Mouse (Mus musculus) liver, embryonic 13.5 days (tissue): ENCODE measurements at regions not wholly inside any gene's neighbourhood (a gene's known extent, or its start where the extent isn't known, plus 50 kb on each side); places are given as distances from the start of the nearest gene placed in this dataset.

Experiments
- ATAC-seq: fragments of 200-750 bp; cut with Nextera tagmentation; 2 replicates; pipeline ENCODE4 v1.8.0; 2017; ENCODE audit warnings: low read depth, mild to moderate bottlenecking, moderate number of reproducible peaks, moderate library complexity
- DNase-seq: peaks from one replicate; pipeline ENCODE4 v3.0.0; 2022
- H3K27ac ChIP-seq: fragments of 300-500 bp; sonication (generic); 2 replicates; pipeline ENCODE4 v1.5.1; 2015; ENCODE audit warnings: moderate library complexity, mild to moderate bottlenecking, inconsistent platforms
- H3K27me3 ChIP-seq: fragments of 300-500 bp; sonication (generic); 2 replicates; pipeline ENCODE4 v1.6.1; 2015; ENCODE audit warnings: mild to moderate bottlenecking, inconsistent platforms
- H3K36me3 ChIP-seq: fragments of 300-500 bp; sonication (generic); 2 replicates; pipeline ENCODE4 v1.6.1; 2015; ENCODE audit warnings: mild to moderate bottlenecking, inconsistent platforms
- H3K4me1 ChIP-seq: fragments of 300-500 bp; sonication (generic); replicated peaks from 2 replicates; pipeline ENCODE4 v1.6.1; 2015; ENCODE audit warnings: inconsistent platforms
- H3K4me2 ChIP-seq: fragments of 300-500 bp; sonication (generic); 2 replicates; pipeline ENCODE4 v1.6.1; 2015; ENCODE audit warnings: inconsistent platforms, mild to moderate bottlenecking, moderate library complexity
- H3K4me3 ChIP-seq: fragments of 300-500 bp; sonication (generic); replicated peaks from 2 replicates; pipeline ENCODE4 v1.5.1; 2015; ENCODE audit warnings: mild to moderate bottlenecking, inconsistent platforms
- H3K9ac ChIP-seq: fragments of 300-500 bp; sonication (generic); 2 replicates; pipeline ENCODE4 v1.6.1; 2015; ENCODE audit warnings: mild to moderate bottlenecking, inconsistent platforms
- H3K9me3 ChIP-seq: fragments of 300-500 bp; sonication (generic); replicated peaks from 2 replicates; pipeline ENCODE4 v1.6.1; 2016; ENCODE audit warnings: inconsistent platforms
- WGBS: fragments of 180-500 bp; shearing (Covaris S2); methylation state at CpG from one replicate; pipeline ENCODE4 v1.1.7; 2015; ENCODE audit not compliant: insufficient replicate concordance; 5-methylcytosine and 5-hydroxymethylcytosine counted together

DNA sequence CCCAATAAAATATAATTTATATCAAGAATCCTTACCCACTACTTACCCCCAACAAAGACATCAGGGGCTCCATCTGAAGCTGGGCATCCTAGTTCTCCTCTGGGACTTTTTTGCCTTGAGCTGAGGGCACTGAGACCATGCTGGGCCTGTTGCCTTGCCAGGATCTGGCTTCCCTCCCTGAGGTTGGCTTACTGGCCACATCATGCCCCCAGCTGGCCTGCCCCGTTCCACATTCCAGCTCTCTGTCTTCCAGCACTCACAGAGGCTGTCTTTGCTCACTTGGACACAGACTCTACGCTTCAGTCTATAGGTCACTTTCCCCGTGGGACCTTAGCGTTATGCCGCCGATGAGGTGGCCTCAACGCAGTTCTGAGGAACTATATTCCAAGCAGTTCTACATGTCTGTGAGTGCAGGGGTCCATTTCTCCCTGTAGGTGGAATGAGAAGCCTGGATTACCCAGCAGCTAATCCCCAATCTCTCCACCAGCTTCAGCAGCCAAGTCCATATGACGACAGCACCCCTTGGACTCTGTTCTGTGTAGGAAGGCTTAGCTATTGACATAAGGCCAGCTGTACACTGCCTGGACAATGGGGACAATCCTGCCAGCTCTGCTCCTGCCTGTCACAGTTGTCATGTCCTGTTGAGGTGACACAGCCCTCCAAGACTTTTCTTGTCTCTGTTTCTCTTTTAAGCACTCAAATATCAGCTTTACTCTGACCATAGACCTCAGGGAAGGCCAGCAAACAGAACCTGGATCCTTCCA lies 341.5 kb downstream of the Gadd45g start:
- DNase-seq (no peak), ATAC-seq (peak; percentile 74)
- WGBS, result 62% methylated on average over 8 of the region's 8 CpGs
- Histone ChIP-seq H3K27me3 (no peaks in the 10 kb centered on the region), H3K9ac (no peak overlapping the region), H3K36me3 (no peaks in the 10 kb centered on the region), H3K4me2 (no peak overlapping the region), H3K9me3 (no peaks in the 10 kb centered on the region), H3K4me3 (no peak overlapping the region), H3K27ac (no peak overlapping the region), H3K4me1 (peaks cover 4% of the 10 kb centered on the region; the same call in 1 of the 2 replicates)

DNA sequence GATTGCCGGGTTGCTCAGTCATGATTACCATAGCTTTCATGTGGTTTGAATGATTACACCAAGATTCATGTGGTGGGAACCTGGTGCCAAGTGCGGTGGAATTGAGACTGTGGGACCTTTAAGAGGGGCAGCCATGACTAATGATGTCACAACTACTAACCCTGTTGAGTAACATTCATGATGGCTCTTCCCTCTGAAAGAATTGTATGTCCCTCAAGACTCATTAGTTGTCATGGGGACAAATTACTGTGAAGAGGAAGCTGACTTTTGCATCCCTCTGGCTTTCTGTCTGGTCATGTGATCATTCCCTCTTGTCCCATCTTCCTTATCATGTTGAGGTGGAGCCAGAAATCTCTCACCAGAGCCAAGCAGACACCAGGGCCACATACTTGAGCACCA lies 342.1 kb downstream of the Gadd45g start:
- H3K4me2 ChIP-seq, result no peak overlapping the region
- no peak overlapping the region for H3K27ac ChIP-seq
- no peaks in the 10 kb centered on the region for H3K36me3 ChIP-seq
- no peaks in the 10 kb centered on the region for H3K27me3 ChIP-seq
- DNase-seq, result no peak
- H3K9ac ChIP-seq, result no peak overlapping the region
- H3K4me3 ChIP-seq, result no peak overlapping the region
- peaks cover 4% of the 10 kb centered on the region; the same call in 1 of the 2 replicates for H3K4me1 ChIP-seq
- no peaks in the 10 kb centered on the region for H3K9me3 ChIP-seq
- WGBS, result 67% methylated on average over 2 of the region's 2 CpGs
- no peak for ATAC-seq

DNA sequence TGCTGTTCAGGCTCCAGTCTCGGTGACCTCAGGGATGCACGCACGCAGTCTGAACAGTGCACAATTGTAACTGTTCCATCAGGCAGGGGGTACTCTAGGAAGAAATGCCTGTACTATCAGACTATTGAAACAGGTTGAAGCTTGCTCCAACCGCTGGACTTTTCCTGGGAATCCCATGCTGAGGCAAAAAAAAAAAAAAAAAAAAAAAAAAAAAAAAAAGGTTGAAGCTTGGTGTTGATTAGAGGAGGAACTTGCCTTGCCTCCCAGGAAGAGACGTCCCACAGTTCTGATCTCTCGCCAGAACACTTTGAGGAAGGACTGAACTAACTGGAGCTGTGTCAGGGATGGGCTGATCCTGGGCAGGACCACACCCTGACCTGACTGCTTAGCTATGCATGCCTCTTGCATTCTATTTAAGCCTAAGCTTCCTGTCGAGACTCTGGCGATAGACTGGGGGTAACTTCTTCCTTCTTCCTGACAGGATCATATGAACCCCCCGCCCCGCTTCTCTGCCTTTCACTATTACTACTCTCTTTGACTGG lies 341.6 kb downstream of the Diras2 start:
- no peaks in the 10 kb centered on the region for H3K9me3 ChIP-seq
- 49% methylated on average over 10 of the region's 10 CpGs for WGBS

DNA sequence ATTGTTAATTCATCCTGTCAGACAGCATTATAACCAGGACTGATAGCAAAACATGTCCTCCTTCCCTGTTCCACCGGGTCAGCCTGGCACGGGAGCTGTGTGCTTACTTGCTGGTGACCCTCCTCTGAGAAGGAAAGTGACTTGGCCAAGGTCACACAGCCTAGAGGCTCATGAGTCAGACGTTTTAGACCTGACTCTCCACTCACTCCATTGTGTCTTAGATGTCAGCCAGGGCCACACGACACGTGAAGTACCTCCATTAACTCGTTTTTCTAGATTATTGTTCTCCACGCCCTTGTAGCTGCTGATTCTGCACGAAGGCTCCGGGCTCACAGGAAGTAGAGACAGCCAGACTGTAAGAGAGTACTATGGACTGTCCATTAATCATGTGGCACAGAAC lies 340.8 kb downstream of the Diras2 start:
- no peak overlapping the region for H3K27ac ChIP-seq
- DNase-seq, result no peak
- H3K27me3 ChIP-seq, result no peaks in the 10 kb centered on the region
- H3K9me3 ChIP-seq, result no peaks in the 10 kb centered on the region
- H3K36me3 ChIP-seq, result no peaks in the 10 kb centered on the region
- H3K4me2 ChIP-seq, result no peak overlapping the region
- no peak overlapping the region for H3K4me3 ChIP-seq
- H3K4me1 ChIP-seq, result peaks cover 4% of the 10 kb centered on the region; the same call in 1 of the 2 replicates
- WGBS, result 44% methylated on average over 9 of the region's 9 CpGs
- ATAC-seq, result no peak
- no peak overlapping the region for H3K9ac ChIP-seq

More for the DNA sequence above, 341.6 kb downstream of the Diras2 start:
- Histone ChIP-seq H3K9ac (no peak overlapping the region), H3K27me3 (no peaks in the 10 kb centered on the region), H3K27ac (no peak overlapping the region), H3K4me1 (peaks cover 4% of the 10 kb centered on the region; the same call in 1 of the 2 replicates), H3K4me2 (no peak overlapping the region), H3K36me3 (no peaks in the 10 kb centered on the region), H3K4me3 (no peak overlapping the region)
- no peak for ATAC-seq
- no peak for DNase-seq

DNA sequence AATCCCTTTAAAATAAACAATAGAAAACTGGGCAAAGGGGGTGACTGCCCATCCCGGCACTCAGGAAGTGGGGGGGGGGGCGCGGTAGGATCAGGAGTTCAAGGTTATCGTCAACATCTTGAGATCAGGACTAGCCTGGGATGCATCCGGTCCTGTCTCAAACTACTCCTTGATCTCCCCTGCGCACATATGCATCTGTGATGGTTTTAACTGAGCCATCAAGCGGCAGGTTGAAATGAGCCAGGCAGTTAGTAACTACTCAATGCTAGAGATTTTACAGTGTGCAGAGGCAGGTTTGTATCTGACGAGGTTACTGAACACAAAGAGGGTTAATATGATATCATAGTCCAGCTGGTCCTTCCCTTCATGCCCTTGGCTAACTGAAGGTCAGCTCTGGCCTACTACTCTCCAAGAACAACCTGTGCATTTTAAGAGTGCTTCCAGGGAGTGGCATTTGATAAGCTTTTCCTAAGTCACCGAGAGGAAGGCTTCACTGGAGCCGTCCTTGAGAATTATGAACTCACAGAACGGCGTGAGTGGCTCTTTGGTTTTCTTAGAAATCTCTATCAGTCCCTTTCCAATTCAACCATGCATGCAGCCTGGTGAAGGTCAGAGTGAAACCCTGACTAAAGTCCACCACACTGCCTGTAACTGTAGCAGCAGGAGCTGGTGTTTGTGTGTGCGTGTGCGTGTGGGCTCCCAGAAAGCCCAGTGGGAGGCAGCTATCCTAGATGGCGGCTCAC lies 340.1 kb downstream of the Diras2 start:
- ATAC-seq (no peak), DNase-seq (no peak)
- Histone ChIP-seq H3K4me2 (no peak overlapping the region), H3K36me3 (no peaks in the 10 kb centered on the region), H3K9me3 (no peaks in the 10 kb centered on the region), H3K27ac (no peak overlapping the region), H3K4me1 (peaks cover 4% of the 10 kb centered on the region; the same call in 1 of the 2 replicates), H3K4me3 (no peak overlapping the region), H3K27me3 (no peaks in the 10 kb centered on the region), H3K9ac (no peak overlapping the region)
- 71% methylated on average over 15 of the region's 15 CpGs for WGBS

DNA sequence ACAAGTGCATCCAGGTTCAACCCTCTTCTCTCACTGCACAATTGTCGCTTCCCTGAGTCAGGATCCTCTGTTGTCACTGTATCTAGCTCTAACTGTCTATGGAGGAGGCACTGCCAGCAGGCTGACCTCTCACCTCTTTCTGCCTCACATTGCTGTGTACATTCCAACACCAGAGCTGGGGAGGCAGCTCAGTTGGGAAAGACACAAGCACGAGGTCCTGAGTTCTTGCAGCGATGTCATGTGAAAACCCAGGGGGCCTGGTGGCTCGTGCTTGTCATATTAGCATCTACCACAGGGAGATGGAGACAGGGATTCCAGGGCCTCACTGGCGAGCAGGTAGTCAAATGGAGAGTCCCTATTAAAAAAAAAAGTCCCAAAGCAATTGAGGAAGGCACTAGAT lies 334.2 kb downstream of the Diras2 start:
- no peak overlapping the region for H3K4me2 ChIP-seq
- H3K27me3 ChIP-seq, result no peaks in the 10 kb centered on the region
- H3K4me3 ChIP-seq, result no peak overlapping the region
- no peaks in the 10 kb centered on the region for H3K4me1 ChIP-seq
- no peak overlapping the region for H3K27ac ChIP-seq
- no peaks in the 10 kb centered on the region for H3K9me3 ChIP-seq
- no peak overlapping the region for H3K9ac ChIP-seq
- DNase-seq, result no peak
- ATAC-seq, result no peak
- 53% methylated on average over 5 of the region's 5 CpGs for WGBS
- H3K36me3 ChIP-seq, result no peaks in the 10 kb centered on the region

DNA sequence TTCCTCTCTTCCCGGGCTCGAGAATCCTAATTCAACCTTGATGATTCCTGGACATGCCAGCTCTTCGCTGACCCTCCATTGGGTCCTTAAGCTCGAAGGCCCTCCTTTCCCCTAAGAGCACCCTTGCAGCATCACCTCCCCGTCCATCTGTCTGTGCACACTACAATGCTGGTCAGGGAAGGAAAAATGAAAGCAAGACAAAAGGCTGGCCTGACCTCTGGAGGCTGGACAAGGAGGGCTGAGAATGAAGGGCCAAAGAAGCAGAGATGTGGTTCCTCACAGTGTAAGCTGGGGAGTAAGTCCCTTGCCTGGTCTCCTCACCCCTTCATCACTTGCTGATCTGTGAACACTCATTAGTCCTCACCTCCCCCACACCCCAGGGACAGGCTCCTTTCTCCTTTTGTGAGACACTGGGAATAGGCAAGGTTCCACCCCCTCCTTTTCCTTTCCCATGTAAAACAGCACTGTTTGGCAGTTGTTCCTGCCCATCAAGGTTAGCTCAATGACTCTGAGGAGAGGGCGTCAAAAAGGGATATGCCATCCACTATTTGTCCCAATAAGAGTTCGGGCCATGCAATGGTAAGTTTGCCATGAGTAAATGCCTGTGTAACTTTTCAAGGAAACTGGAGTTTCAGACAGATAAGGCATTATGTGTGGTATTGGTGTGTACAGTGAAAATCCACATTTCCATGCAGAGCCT lies 332.3 kb downstream of the Diras2 start:
- 67% methylated on average over 7 of the region's 7 CpGs for WGBS
- H3K9ac ChIP-seq, result no peak overlapping the region
- no peak overlapping the region for H3K27ac ChIP-seq

DNA sequence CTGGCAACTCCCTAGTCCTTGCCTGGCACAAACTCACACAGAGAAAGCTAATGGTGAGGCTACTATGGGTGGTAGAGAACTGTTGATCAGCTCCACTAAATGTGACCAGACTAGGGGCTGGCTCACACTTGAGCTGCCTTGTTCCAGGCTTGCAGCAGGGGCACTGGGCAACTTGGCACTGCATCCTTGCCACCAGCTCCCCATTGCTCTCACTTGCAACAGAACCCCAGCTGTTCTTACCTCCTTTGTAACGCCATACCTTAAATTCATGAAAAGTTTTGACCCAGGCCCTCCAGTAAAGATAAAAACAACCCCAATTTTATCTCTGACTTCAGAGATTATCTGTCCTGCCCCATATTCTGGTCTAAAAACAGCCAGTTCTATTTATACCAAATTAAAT lies 328.7 kb downstream of the Diras2 start:
- DNase-seq, result no peak
- WGBS, result 62% methylated on average over 1 of the region's 1 CpGs

More for the DNA sequence above, 332.3 kb downstream of the Diras2 start:
- no peaks in the 10 kb centered on the region for H3K27me3 ChIP-seq
- H3K4me1 ChIP-seq, result no peaks in the 10 kb centered on the region
- H3K4me3 ChIP-seq, result no peak overlapping the region
- H3K9me3 ChIP-seq, result no peaks in the 10 kb centered on the region
- H3K4me2 ChIP-seq, result no peak overlapping the region
- no peak for ATAC-seq
- H3K36me3 ChIP-seq, result no peaks in the 10 kb centered on the region
- no peak for DNase-seq

DNA sequence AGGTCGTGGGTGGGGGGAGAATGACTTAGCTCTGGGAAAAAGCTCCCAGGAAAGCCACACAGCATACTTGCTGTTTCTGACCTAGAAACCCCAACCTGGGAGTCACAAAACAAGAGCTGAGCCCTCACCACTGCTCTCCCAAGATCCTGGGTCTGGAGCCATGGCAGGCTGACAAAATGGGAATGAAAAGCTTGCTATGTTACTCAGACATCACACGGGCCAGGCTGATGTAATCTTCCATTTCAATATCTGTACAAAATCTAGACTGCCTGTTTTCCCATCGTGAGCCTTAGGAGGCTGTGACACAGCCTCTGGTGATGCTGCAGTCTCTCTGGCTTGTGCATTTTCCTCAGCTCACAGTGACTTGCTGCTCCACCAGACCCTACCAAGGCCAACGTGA lies 325.1 kb downstream of the Diras2 start:
- no peak for DNase-seq
- no peaks in the 10 kb centered on the region for H3K27me3 ChIP-seq
- no peak overlapping the region for H3K9ac ChIP-seq
- ATAC-seq, result no peak
- WGBS, result 59% methylated on average over 4 of the region's 4 CpGs
- no peak overlapping the region for H3K27ac ChIP-seq
- H3K4me3 ChIP-seq, result no peak overlapping the region
- H3K9me3 ChIP-seq, result no peaks in the 10 kb centered on the region
- H3K36me3 ChIP-seq, result no peaks in the 10 kb centered on the region
- H3K4me2 ChIP-seq, result no peak overlapping the region
- H3K4me1 ChIP-seq, result no peaks in the 10 kb centered on the region

More for the DNA sequence above, 328.7 kb downstream of the Diras2 start:
- Histone ChIP-seq H3K9ac (no peak overlapping the region), H3K4me1 (no peaks in the 10 kb centered on the region), H3K27me3 (no peaks in the 10 kb centered on the region), H3K4me3 (no peak overlapping the region), H3K4me2 (no peak overlapping the region), H3K27ac (no peak overlapping the region), H3K36me3 (no peaks in the 10 kb centered on the region), H3K9me3 (no peaks in the 10 kb centered on the region)
- ATAC-seq, result no peak

DNA sequence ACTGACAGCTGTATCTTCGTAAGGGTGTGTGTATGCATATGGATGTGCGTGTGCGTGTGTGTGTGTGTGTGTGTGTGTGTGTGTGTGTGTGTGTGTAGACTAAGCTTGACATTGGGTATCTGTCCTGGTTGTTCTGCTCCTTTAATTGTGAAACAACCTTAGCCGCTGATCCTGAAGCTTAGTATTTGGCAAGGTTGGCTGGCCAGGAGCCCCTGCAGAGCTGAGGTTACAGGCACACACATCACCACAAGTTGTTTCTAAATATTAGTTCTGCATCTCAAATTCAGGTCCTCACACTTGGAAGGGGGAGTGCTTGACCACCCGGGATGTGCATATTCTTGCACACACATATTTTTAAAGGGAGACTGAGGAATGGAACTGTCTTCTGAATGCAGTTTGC lies 314.7 kb downstream of the Diras2 start:
- Histone ChIP-seq H3K9ac (no peak overlapping the region), H3K4me3 (no peak overlapping the region), H3K4me2 (no peak overlapping the region), H3K9me3 (no peaks in the 10 kb centered on the region), H3K36me3 (no peaks in the 10 kb centered on the region), H3K27ac (no peak overlapping the region), H3K27me3 (no peaks in the 10 kb centered on the region), H3K4me1 (no peaks in the 10 kb centered on the region)
- no peak for DNase-seq
- ATAC-seq, result no peak
- 77% methylated on average over 5 of the region's 5 CpGs for WGBS

DNA sequence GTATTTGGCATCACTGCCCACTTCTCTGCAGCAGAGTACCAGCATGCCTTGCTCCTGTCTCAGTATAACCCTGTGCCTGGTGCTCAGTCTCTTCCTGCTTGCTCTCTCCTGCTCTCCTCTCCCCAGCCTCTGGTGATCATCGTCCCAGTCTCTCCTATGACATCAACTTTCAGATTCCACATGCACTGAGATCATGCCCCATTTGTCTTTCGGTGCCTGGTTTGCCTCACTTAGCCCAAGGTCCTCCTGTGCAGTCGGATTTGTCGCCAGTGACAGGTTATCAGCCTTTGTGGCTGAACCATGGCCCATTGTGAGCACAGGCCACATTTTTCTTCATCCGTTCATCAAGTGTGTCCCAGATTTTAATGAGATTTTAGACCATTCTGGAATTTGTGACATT lies 314.0 kb downstream of the Diras2 start:
- Histone ChIP-seq H3K9ac (no peak overlapping the region), H3K4me3 (no peak overlapping the region), H3K27me3 (no peaks in the 10 kb centered on the region), H3K27ac (no peak overlapping the region), H3K36me3 (no peaks in the 10 kb centered on the region), H3K9me3 (no peaks in the 10 kb centered on the region), H3K4me2 (no peak overlapping the region), H3K4me1 (peaks cover 3% of the 10 kb centered on the region)
- ATAC-seq (no peak), DNase-seq (no peak)
- WGBS, result 44% methylated on average over 5 of the region's 5 CpGs
